Mouse (Mus musculus) layer of hippocampus, adult 9-11 months (tissue): ENCODE measurements around the gene Gucy2g.

Experiments used
- DNase-seq: peaks from one replicate; pipeline ENCODE4 v3.0.0; 2022

The Gucy2g gene

GRCm38 (mm10) chr19:55247563-55247962 is 6.5 kb upstream of the Gucy2g start:
- DNase-seq, result no peak

- peak; percentile 71 for DNase-seq
Observed at GRCm38 (mm10) chr19:55244791-55245231, 3.8 kb upstream of the Gucy2g start.

- DNase-seq, result no peak
Observed at GRCm38 (mm10) chr19:55239766-55240426, 1.1 kb downstream of the Gucy2g start.

- peak; percentile 22 for DNase-seq
Observed at GRCm38 (mm10) chr19:55236564-55236963, 4.5 kb downstream of the Gucy2g start.

GRCm38 (mm10) chr19:55236026-55236425 is 5.0 kb downstream of the Gucy2g start:
- no peak for DNase-seq

GRCm38 (mm10) chr19:55232136-55232535 is 8.9 kb downstream of the Gucy2g start:
- DNase-seq, result no peak

- no peak for DNase-seq
Observed at GRCm38 (mm10) chr19:55231081-55231480, 10.0 kb downstream of the Gucy2g start.

GRCm38 (mm10) chr19:55227135-55227534 is 13.9 kb downstream of the Gucy2g start:
- DNase-seq, result no peak

GRCm38 (mm10) chr19:55226621-55227020 is 14.4 kb downstream of the Gucy2g start:
- DNase-seq, result no peak

- DNase-seq, result no peak
Observed at GRCm38 (mm10) chr19:55222268-55222667, 18.8 kb downstream of the Gucy2g start.

GRCm38 (mm10) chr19:55221208-55221607 is 19.8 kb downstream of the Gucy2g start:
- peak; percentile 67 for DNase-seq

GRCm38 (mm10) chr19:55219359-55219758 is 21.7 kb downstream of the Gucy2g start:
- no peak for DNase-seq

- no peak for DNase-seq
Observed at GRCm38 (mm10) chr19:55218741-55219221, 22.3 kb downstream of the Gucy2g start.

GRCm38 (mm10) chr19:55218192-55218739 is 22.8 kb downstream of the Gucy2g start:
- DNase-seq, result peak; percentile 87

- DNase-seq, result peak; percentile 88
Observed at GRCm38 (mm10) chr19:55217365-55217764, 23.7 kb downstream of the Gucy2g start.

- DNase-seq, result no peak
Observed at GRCm38 (mm10) chr19:55216876-55217275, 24.2 kb downstream of the Gucy2g start.

- DNase-seq, result no peak
Observed at GRCm38 (mm10) chr19:55213617-55214340, 27.3 kb downstream of the Gucy2g start.

- DNase-seq, result no peak
Observed at GRCm38 (mm10) chr19:55211698-55212097, 29.3 kb downstream of the Gucy2g start.

- DNase-seq, result no peak
Observed at GRCm38 (mm10) chr19:55209084-55209483, 32.0 kb downstream of the Gucy2g start.

GRCm38 (mm10) chr19:55208654-55209053 is 32.4 kb downstream of the Gucy2g start:
- no peak for DNase-seq

- DNase-seq, result no peak
Observed at GRCm38 (mm10) chr19:55207746-55208538, 33.1 kb downstream of the Gucy2g start.

GRCm38 (mm10) chr19:55207205-55207604 is 33.8 kb downstream of the Gucy2g start:
- no peak for DNase-seq
